Mouse (Mus musculus): ENCODE data around the gene Vwce.

- TF ChIP-seq CTCF (IDR thresholded peaks at IDR 0.05; ENCODE audit: extremely low read depth, insufficient read length, insufficient replicate concordance, low read depth, low read length) (no peak), POLR2A (IDR thresholded peaks at IDR 0.05; ENCODE audit: low read depth, low read length) (no peak)
Observed at GRCm38 (mm10) chr19:10699851-10700250, 65.8 kb downstream of the Vwce start.
